Mouse (Mus musculus) liver, adult 2 months (tissue): ENCODE data around the gene Foxg1. TPM values are rescaled to one million over a fixed set of nuclear protein-coding genes. Genes with fewer than 3 reads are reported as not detected.

Experiments used
- DNase-seq: peaks from one replicate; pipeline ENCODE4 v3.0.0-alpha.2; 2011; ENCODE audit warnings: low read depth, low spot score; ENCODE audit errors: extremely low read depth
- H3K27ac ChIP-seq: fragments of 200-500 bp; replicated peaks from 2 replicates; pipeline ENCODE4 v1.5.1; 2012; ENCODE audit warnings: low read depth, mild to moderate bottlenecking, control low read depth, inconsistent platforms, low read length; ENCODE audit not compliant: insufficient read depth
- H3K27me3 ChIP-seq: fragments of 200-500 bp; 2 replicates; pipeline ENCODE4 v1.6.1; 2012; ENCODE audit warnings: mild to moderate bottlenecking, moderate library complexity, low read length, inconsistent platforms; ENCODE audit not compliant: control insufficient read depth, insufficient read depth
- H3K36me3 ChIP-seq: fragments of 200-500 bp; 2 replicates; pipeline ENCODE4 v1.6.1; 2012; ENCODE audit warnings: low read length, inconsistent platforms; ENCODE audit not compliant: control insufficient read depth, insufficient read depth
- H3K4me1 ChIP-seq: fragments of 200-500 bp; 2 replicates; pipeline ENCODE4 v1.6.1; 2011; ENCODE audit warnings: low read length; ENCODE audit not compliant: control insufficient read depth, insufficient read depth
- H3K4me3 ChIP-seq: fragments of 200-500 bp; 2 replicates; pipeline ENCODE4 v1.5.1; 2011; ENCODE audit warnings: low read depth, mild to moderate bottlenecking, control low read depth, low read length, moderate library complexity; ENCODE audit not compliant: insufficient read depth
- H3K79me2 ChIP-seq: fragments of 200-500 bp; 2 replicates; pipeline ENCODE4 v1.6.1; 2012; ENCODE audit warnings: inconsistent platforms, mild to moderate bottlenecking, low read length, moderate library complexity; ENCODE audit not compliant: control insufficient read depth, insufficient read depth
- H3K9ac ChIP-seq: fragments of 200-500 bp; 2 replicates; pipeline ENCODE4 v1.6.1; 2012; ENCODE audit warnings: low read depth, mild to moderate bottlenecking, control low read depth, inconsistent platforms, low read length
- CTCF ChIP-seq: fragments of 200-500 bp; IDR thresholded peaks from 2 replicates; pipeline ENCODE4 v1.5.1; 2011; ENCODE audit warnings: low read depth, low read length, control low read depth
- POLR2A ChIP-seq: fragments of 200-500 bp; IDR thresholded peaks from 2 replicates; pipeline ENCODE4 v1.6.1; 2011; ENCODE audit warnings: low read length, control low read depth; ENCODE audit not compliant: insufficient read depth; ENCODE audit errors: extremely low read depth
- WGBS: fragments of 180-500 bp; shearing (Covaris S2); methylation state at CpG from one replicate; pipeline ENCODE4 v1.1.7; 2018; 5-methylcytosine and 5-hydroxymethylcytosine counted together
- polyA plus RNA-seq: library from polyadenylated mRNA; depleted of rRNA; stranded (reverse); fragments of >200 nt; gene quantifications from 2 replicates; pipeline ENCODE4 v1.2.3, GENCODE M21; 2012
- total RNA-seq: library from RNA; depleted of rRNA; stranded (reverse); fragments of >200 nt; gene quantifications from 2 replicates; pipeline ENCODE4 v1.2.3, GENCODE M21; 2014

The Foxg1 gene
- total and polyA plus RNA-seq, 2 experiments, result not detected

DNA sequence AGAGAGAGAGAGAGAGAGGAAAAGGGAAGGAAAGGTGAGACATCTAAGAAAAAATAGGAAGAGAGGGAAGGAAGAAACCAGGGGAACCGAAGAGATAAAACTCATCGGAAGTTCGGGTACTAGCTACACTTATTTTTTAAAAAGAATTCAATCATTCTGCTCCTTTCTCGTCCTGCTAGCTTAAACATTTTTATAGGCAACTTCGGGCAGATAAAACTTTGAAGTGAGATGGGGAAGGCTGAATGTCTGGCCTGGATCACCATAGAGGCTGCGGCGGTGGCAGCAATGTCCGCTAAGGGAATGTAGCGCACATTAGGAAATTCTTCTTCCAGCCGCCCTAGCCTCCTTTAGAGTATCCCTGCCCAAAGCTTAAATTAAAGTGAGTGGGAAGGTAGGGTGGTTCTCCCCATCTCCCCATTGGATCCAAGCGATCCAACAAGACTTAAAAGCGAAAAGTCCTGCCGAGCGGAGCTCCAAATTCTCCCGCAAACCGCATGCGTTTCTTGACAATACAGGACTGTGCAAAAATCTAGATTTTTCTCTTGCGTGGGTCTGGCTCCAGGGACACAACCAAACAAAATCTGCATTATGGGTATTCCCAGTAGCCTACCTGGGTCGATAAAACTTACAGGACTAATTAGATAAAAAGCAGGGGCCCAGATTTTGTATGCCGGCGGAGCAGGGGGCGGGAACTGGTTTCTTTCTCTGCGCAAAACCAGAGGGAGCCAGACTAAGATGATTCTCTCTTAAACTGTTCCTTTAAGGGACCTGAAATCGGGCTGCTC is 8.4 kb upstream of the Foxg1 start:
- 2% methylated on average over 24 of the region's 24 CpGs for WGBS
- no peaks in the 10 kb centered on the region for H3K4me1 ChIP-seq
- H3K36me3 ChIP-seq, result no peaks in the 10 kb centered on the region
- H3K4me3 ChIP-seq, result no peak overlapping the region
- no peak for TF ChIP-seq CTCF
- no peak for TF ChIP-seq POLR2A
- DNase-seq, result no peak
- no peak overlapping the region for H3K9ac ChIP-seq
- H3K27ac ChIP-seq, result no peak overlapping the region
- H3K79me2 ChIP-seq, result no peaks in the 10 kb centered on the region
- H3K27me3 ChIP-seq, result peaks cover 18% of the 10 kb centered on the region; the same call in 1 of the 2 replicates

DNA sequence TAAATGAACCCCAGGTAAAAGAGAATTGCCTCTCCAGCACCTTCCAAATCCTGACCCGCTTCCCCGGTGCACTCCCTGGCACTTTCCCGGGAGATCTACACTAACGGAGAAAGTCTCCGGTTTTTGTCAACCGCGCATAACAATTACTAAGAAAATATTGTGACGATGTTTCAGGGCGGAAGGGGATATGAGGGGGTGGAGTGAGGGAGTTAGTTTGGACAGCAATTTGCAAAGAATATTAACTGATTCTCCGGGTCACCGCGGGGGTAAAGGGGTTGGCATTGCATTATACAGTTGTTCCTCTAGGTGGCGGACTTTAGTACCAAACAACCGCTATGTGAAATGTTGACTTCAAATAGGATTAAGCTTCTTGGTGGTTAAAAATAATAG is 7.9 kb upstream of the Foxg1 start:
- no peak overlapping the region for H3K27ac ChIP-seq

DNA sequence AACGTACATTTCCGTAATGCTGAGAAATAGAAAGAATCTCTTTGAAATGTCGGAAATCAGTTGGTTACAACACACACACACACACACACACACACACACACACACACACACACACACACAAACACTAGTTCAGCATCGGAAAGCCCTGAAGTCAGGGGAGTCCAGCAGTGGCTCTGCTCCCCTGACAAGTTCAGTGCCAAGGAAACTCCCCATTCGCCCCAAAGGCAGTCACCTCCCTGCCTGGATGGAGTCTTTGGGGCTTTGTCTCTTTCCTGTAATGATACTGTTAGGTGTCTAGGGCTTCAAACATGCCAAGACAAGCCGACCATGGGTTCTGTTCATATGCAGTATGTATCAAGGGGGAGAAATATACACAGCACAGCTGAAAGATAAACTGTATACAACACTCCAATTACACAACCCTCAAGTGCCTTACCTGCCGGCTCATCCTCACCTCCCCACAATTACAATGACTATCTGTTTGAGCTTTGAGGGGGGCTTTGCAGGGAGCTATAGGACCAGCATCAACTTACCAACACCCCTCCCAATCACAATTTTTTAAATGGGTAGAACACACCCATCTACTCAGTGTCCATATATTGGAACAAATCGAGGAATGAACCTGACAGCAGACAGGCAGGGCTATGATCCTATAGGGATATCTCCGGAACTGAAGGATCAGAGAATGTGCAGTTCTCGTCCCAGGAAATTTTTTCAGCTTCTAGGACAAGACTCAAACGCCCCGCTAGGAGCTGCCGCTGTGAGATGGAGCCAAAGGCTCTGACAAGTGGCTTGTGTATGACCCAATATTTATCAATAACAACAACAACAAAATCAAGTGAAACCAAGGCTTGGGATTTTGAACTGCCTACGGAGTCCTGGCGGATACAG is 6.8 kb upstream of the Foxg1 start:
- Histone ChIP-seq H3K4me1 (no peaks in the 10 kb centered on the region), H3K79me2 (no peaks in the 10 kb centered on the region), H3K27me3 (peaks cover 18% of the 10 kb centered on the region; the same call in 1 of the 2 replicates), H3K36me3 (no peaks in the 10 kb centered on the region), H3K4me3 (no peak overlapping the region), H3K27ac (no peak overlapping the region), H3K9ac (no peak overlapping the region)
- no peak for DNase-seq
- WGBS, result 7% methylated on average over 15 of the region's 15 CpGs
- TF ChIP-seq POLR2A (no peak), CTCF (no peak)

More for the DNA sequence above, 7.9 kb upstream of the Foxg1 start:
- H3K79me2 ChIP-seq, result no peaks in the 10 kb centered on the region
- no peak overlapping the region for H3K9ac ChIP-seq
- no peaks in the 10 kb centered on the region for H3K4me1 ChIP-seq
- peak; percentile 28 for DNase-seq
- TF ChIP-seq CTCF, result peak; percentile 31
- no peak for TF ChIP-seq POLR2A
- H3K36me3 ChIP-seq, result no peaks in the 10 kb centered on the region
- H3K4me3 ChIP-seq, result no peak overlapping the region
- peaks cover 18% of the 10 kb centered on the region; the same call in 1 of the 2 replicates for H3K27me3 ChIP-seq
- WGBS, result 1% methylated on average over 14 of the region's 14 CpGs

- WGBS, result 6% methylated on average over 19 of the region's 19 CpGs
- TF ChIP-seq CTCF, result no peak
- TF ChIP-seq POLR2A, result no peak
- DNase-seq, result no peak
- Histone ChIP-seq H3K36me3 (no peaks in the 10 kb centered on the region), H3K27me3 (peaks cover 18% of the 10 kb centered on the region; the same call in 1 of the 2 replicates), H3K79me2 (no peaks in the 10 kb centered on the region), H3K27ac (no peak overlapping the region), H3K9ac (no peak overlapping the region), H3K4me1 (no peaks in the 10 kb centered on the region), H3K4me3 (no peak overlapping the region)
These were observed 6.0 kb upstream of the Foxg1 start for GRCm38 (mm10) chr12:49376318-49376992.

DNA sequence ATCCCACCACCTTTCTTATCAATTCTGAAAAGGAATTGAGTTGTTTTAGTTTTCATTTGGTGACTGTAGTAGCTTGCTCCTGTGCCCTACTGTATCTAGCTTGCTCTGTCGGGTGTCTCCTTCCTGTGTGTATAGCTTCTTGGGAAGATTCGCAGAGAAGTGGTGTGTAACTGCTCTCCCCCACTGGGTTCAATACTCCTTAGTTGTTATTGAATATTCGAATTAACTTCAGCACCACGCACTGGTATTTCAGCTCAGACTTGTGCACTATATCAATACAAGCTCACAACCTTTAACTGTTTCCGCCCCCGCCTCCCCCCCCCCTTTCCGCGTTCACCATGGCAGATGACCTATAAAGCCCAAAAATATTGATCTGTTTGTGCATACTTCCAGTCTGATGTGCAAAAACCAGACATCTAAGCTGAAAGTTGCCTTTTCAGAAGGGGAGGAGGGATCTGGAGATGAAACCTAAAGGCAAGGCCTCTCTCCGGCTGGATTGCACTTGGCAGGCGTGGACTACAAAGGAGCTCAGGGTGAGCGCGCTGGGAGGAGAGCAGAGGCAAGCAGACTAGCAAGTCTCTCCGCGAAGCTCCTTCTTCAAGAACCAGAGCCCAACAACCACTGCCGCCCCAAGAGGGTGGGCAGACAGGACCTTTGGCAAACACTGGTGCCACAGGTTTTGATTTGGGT is 5.0 kb upstream of the Foxg1 start:
- no peak overlapping the region for H3K4me3 ChIP-seq
- no peak overlapping the region for H3K27ac ChIP-seq
- H3K79me2 ChIP-seq, result no peaks in the 10 kb centered on the region
- no peaks in the 10 kb centered on the region for H3K4me1 ChIP-seq
- WGBS, result 2% methylated on average over 15 of the region's 15 CpGs
- H3K9ac ChIP-seq, result no peak overlapping the region
- TF ChIP-seq POLR2A, result no peak
- TF ChIP-seq CTCF, result no peak
- no peak for DNase-seq
- no peaks in the 10 kb centered on the region for H3K36me3 ChIP-seq
- H3K27me3 ChIP-seq, result peaks cover 18% of the 10 kb centered on the region; the same call in 1 of the 2 replicates
